Mouse (Mus musculus) liver, embryonic 11.5 days (tissue): ENCODE data around the gene Sh3gl1. TPM values are rescaled to one million over a fixed set of nuclear protein-coding genes. Genes with fewer than 3 reads are reported as not detected.
"Not testable (repeated sequence)": the region's sequence is repeated elsewhere in the genome, so short reads cannot be mapped to it uniquely, and the experiment has no call there.

Source experiments
- ATAC-seq: fragments of 200-750 bp; cut with Nextera tagmentation; replicated peaks from 2 replicates; pipeline ENCODE4 v1.8.0; 2017; ENCODE audit warnings: moderate number of reproducible peaks, mild to moderate bottlenecking, moderate TSS enrichment, moderate library complexity; ENCODE audit not compliant: low FRiP score
- DNase-seq: peaks from one replicate; pipeline ENCODE4 v3.0.0-alpha.2; 2017; ENCODE audit warnings: low spot score
- H3K27ac ChIP-seq: fragments of 300-500 bp; sonication (generic); 2 replicates; pipeline ENCODE4 v1.5.1; 2014; ENCODE audit warnings: mild to moderate bottlenecking, low read depth, low read length, control low read depth
- H3K27me3 ChIP-seq: fragments of 300-500 bp; sonication (generic); replicated peaks from 2 replicates; pipeline ENCODE4 v1.6.1; 2014; ENCODE audit warnings: low read length, mixed read lengths; ENCODE audit not compliant: control insufficient read depth, insufficient read depth
- H3K36me3 ChIP-seq: fragments of 300-500 bp; sonication (generic); 2 replicates; pipeline ENCODE4 v1.6.1; 2014; ENCODE audit warnings: mild to moderate bottlenecking, low read length, moderate library complexity, mixed read lengths; ENCODE audit not compliant: control insufficient read depth, insufficient read depth
- H3K4me1 ChIP-seq: fragments of 300-500 bp; sonication (generic); replicated peaks from 2 replicates; pipeline ENCODE4 v1.6.1; 2014; ENCODE audit warnings: low read length, mixed read lengths; ENCODE audit not compliant: control insufficient read depth, insufficient read depth
- H3K4me2 ChIP-seq: fragments of 300-500 bp; sonication (generic); 2 replicates; pipeline ENCODE4 v1.6.1; 2014; ENCODE audit warnings: mild to moderate bottlenecking, control low read depth, moderate library complexity
- H3K4me3 ChIP-seq: fragments of 300-500 bp; sonication (generic); 2 replicates; pipeline ENCODE4 v1.5.1; 2014; ENCODE audit warnings: low read depth, low read length, control low read depth
- H3K9ac ChIP-seq: fragments of 300-500 bp; sonication (generic); 2 replicates; pipeline ENCODE4 v1.6.1; 2014; ENCODE audit warnings: low read depth, low read length, control low read depth
- H3K9me3 ChIP-seq: fragments of 300-500 bp; sonication (generic); 2 replicates; pipeline ENCODE4 v1.6.1; 2016; ENCODE audit warnings: low read length, inconsistent platforms, mixed read lengths; ENCODE audit not compliant: control insufficient read depth
- WGBS: fragments of 180-500 bp; shearing (Covaris S2); extraction: QIAGEN DNeasy Blood & Tissue Kit; methylation state at CpG from one replicate; pipeline ENCODE4 v1.1.7; 2014; 5-methylcytosine and 5-hydroxymethylcytosine counted together
- polyA plus RNA-seq: library from polyadenylated mRNA; unstranded; fragments of >200 nt; fragmentation: Nextera tagmentation; extraction: Ambion mirVana; gene quantifications from 2 replicates; pipeline ENCODE4 v1.2.1, GENCODE M21; 2014

Gene Sh3gl1
- polyA plus RNA-seq, 1 experiment from 2014 or later = 96.4 TPM

GRCm38 (mm10) chr17:56074097-56074826 is 37.8 kb upstream of the Sh3gl1 start:
- peaks cover 25% of the 10 kb centered on the region for H3K36me3 ChIP-seq
- H3K4me3 ChIP-seq = peak overlapping the region; percentile 82
- 8% methylated on average over 22 of the region's 22 CpGs for WGBS
- H3K27me3 ChIP-seq = no peaks in the 10 kb centered on the region
- H3K4me2 ChIP-seq = peak overlapping the region; percentile 86
- H3K4me1 ChIP-seq = peaks cover 15% of the 10 kb centered on the region
- H3K27ac ChIP-seq = peak overlapping the region; percentile 99
- no peaks in the 10 kb centered on the region for H3K9me3 ChIP-seq
- no peak for DNase-seq
- ATAC-seq = peak; percentile 51
- peak overlapping the region; percentile 87 for H3K9ac ChIP-seq

GRCm38 (mm10) chr17:56072243-56072642 is 35.8 kb upstream of the Sh3gl1 start:
- H3K9me3 ChIP-seq = no peaks in the 10 kb centered on the region
- no peaks in the 10 kb centered on the region for H3K27me3 ChIP-seq
- H3K9ac ChIP-seq = no peak overlapping the region
- WGBS = 88% methylated on average over 5 of the region's 5 CpGs
- H3K27ac ChIP-seq = no peak overlapping the region
- ATAC-seq (no peak), DNase-seq (no peak)
- H3K4me2 ChIP-seq = no peak overlapping the region
- no peak overlapping the region for H3K4me3 ChIP-seq
- H3K4me1 ChIP-seq = peaks cover 15% of the 10 kb centered on the region
- peaks cover 43% of the 10 kb centered on the region for H3K36me3 ChIP-seq

DNA sequence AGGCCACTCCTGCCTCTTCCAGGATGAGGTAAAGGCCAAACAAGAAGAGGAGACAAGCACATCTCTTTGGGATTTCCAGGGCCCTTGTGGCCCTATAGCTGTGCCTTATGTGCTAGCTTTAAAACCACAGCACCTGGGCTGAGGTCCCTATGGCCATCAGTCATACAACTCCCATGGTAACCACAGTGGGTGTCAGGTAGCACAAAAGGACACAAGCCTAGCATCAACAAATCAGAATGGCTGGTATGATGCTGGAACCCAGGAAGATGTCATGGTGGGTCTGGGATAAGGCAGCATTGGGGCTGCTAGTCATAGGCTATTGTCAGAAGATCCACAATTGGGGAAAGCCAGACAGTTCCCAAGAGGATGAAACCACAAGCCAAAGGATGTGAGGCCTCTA is 34.7 kb upstream of the Sh3gl1 start:
- peaks cover 52% of the 10 kb centered on the region for H3K36me3 ChIP-seq
- no peak overlapping the region for H3K4me2 ChIP-seq

GRCm38 (mm10) chr17:56069066-56069465 is 32.6 kb upstream of the Sh3gl1 start:
- Histone ChIP-seq H3K27me3 (no peaks in the 10 kb centered on the region), H3K9me3 (no peaks in the 10 kb centered on the region), H3K4me3 (no peak overlapping the region), H3K4me1 (peaks cover 6% of the 10 kb centered on the region), H3K36me3 (peaks cover 71% of the 10 kb centered on the region), H3K27ac (no peak overlapping the region), H3K4me2 (no peak overlapping the region), H3K9ac (no peak overlapping the region)
- DNase-seq (no peak), ATAC-seq (no peak)
- WGBS = 95% methylated on average over 14 of the region's 14 CpGs

More for the DNA sequence above, 34.7 kb upstream of the Sh3gl1 start:
- peaks cover 15% of the 10 kb centered on the region for H3K4me1 ChIP-seq
- no peak overlapping the region for H3K27ac ChIP-seq
- no peak overlapping the region for H3K9ac ChIP-seq
- no peak overlapping the region for H3K4me3 ChIP-seq
- no peaks in the 10 kb centered on the region for H3K9me3 ChIP-seq
- ATAC-seq = no peak
- DNase-seq = no peak
- H3K27me3 ChIP-seq = no peaks in the 10 kb centered on the region

- Histone ChIP-seq H3K9ac (no peak overlapping the region), H3K36me3 (peaks cover 85% of the 10 kb centered on the region), H3K27ac (no peak overlapping the region), H3K4me3 (no peak overlapping the region), H3K4me2 (no peak overlapping the region), H3K4me1 (no peaks in the 10 kb centered on the region), H3K27me3 (no peaks in the 10 kb centered on the region), H3K9me3 (no peaks in the 10 kb centered on the region)
- no peak for ATAC-seq
- no peak for DNase-seq
Observed at GRCm38 (mm10) chr17:56066451-56066850, 30.0 kb upstream of the Sh3gl1 start.

DNA sequence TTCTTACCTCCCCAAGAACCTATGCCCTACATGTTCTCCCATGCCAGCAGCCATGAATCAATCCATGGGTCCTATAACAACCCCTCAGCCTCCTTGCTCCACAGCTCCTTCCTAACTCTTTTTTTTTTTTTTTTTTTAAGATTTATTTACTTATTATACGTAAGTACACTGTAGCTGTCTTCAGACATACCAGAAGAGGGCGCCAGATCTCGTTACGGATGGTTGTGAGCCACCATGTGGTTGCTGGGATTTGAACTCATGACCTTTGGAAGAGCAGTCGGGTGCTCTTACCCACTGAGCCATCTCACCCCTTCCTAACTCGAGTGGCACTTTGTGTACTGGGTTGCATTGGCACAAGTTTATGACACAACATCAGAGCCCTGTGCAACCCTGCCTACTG is 29.3 kb upstream of the Sh3gl1 start:
- H3K9me3 ChIP-seq = not testable (repeated sequence)

DNA sequence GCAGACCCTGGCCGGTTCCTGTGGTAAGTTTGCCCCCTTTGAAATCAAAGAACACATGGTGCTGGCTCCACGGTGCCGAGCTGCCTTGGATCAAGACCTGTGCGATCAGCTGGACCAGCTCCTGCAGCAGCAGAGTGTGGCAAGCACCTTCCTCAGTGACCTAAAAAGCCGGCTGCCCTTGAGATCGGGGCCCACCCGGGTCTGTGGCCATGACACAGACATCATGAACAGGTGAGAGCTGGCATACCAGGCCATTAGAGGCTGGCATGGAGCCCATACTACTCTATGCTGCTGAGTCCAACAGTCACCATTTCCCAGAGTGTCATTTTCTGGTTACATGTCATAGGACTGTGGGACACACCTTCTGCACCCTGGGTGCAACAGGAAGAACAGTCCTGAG is 25.6 kb upstream of the Sh3gl1 start:
- no peak overlapping the region for H3K4me3 ChIP-seq
- 91% methylated on average over 7 of the region's 7 CpGs for WGBS

More for the DNA sequence above, 29.3 kb upstream of the Sh3gl1 start:
- not testable (repeated sequence) for H3K27me3 ChIP-seq, H3K4me3 ChIP-seq, H3K4me2 ChIP-seq, H3K4me1 ChIP-seq, H3K9ac ChIP-seq, H3K27ac ChIP-seq, DNase-seq, ATAC-seq
- peaks cover 90% of the 10 kb centered on the region for H3K36me3 ChIP-seq
- WGBS = 86% methylated on average over 6 of the region's 6 CpGs

GRCm38 (mm10) chr17:56057381-56058120 is 21.1 kb upstream of the Sh3gl1 start:
- H3K4me3 ChIP-seq = no peak overlapping the region
- 91% methylated on average over 11 of the region's 11 CpGs for WGBS
- H3K36me3 ChIP-seq = peaks cover 66% of the 10 kb centered on the region

More for the DNA sequence above, 25.6 kb upstream of the Sh3gl1 start:
- Histone ChIP-seq H3K9ac (no peak overlapping the region), H3K27me3 (no peaks in the 10 kb centered on the region), H3K36me3 (peaks cover 87% of the 10 kb centered on the region), H3K27ac (no peak overlapping the region), H3K9me3 (no peaks in the 10 kb centered on the region), H3K4me2 (no peak overlapping the region), H3K4me1 (no peaks in the 10 kb centered on the region)
- DNase-seq = no peak
- no peak for ATAC-seq

More at GRCm38 (mm10) chr17:56057381-56058120, 21.1 kb upstream of the Sh3gl1 start:
- H3K27me3 ChIP-seq = no peaks in the 10 kb centered on the region
- H3K9me3 ChIP-seq = no peaks in the 10 kb centered on the region
- no peaks in the 10 kb centered on the region for H3K4me1 ChIP-seq
- ATAC-seq (no peak), DNase-seq (no peak)
- no peak overlapping the region for H3K4me2 ChIP-seq
- H3K27ac ChIP-seq = no peak overlapping the region
- H3K9ac ChIP-seq = no peak overlapping the region
